Mouse (Mus musculus) layer of hippocampus, adult 8-10 months (tissue): ENCODE results near the gene Vrk3. TPM values are rescaled to one million over a fixed set of nuclear protein-coding genes. Genes with fewer than 3 reads are reported as not detected.
A peak's percentile ranks its signal among the peaks of the same experiment; 100 is the strongest.
"Not testable (repeated sequence)": the region's sequence is repeated elsewhere in the genome, so short reads cannot be mapped to it uniquely, and the experiment has no call there.

Experiments
- DNase-seq, 2 experiments: peaks; one replicate each; pipeline ENCODE4 v3.0.0; 2022; ENCODE audit warnings: low spot score in 2 of 2
- total RNA-seq, 4 experiments: library from RNA; stranded (reverse); gene quantifications; 2 replicates each; pipeline ENCODE4 v1.2.4; 2022

The Vrk3 gene
- 10 to 100 TPM; 27.7 to 34.6 (median 33.7) TPM for total RNA-seq

GRCm38 (mm10) chr7:44748101-44749044 lies at the start of gene Vrk3:
Gene Vrk3, plus strand, starts transcription at chr7:44748413.
- DNase-seq, result peak; percentile 95 to 97

- peak in 1 of 2 experiments; percentile 49 for DNase-seq
These were observed 46.3 kb upstream of the Vrk3 start for GRCm38 (mm10) chr7:44701921-44702320.

- DNase-seq, result no peak
These were observed 45.2 kb upstream of the Vrk3 start for GRCm38 (mm10) chr7:44702985-44703384.

GRCm38 (mm10) chr7:44704363-44704762 lies 43.9 kb upstream of the Vrk3 start:
- peak in 1 of 2 experiments; percentile 48 for DNase-seq

- no peak for DNase-seq
These were observed 43.1 kb upstream of the Vrk3 start for GRCm38 (mm10) chr7:44705086-44705485.

GRCm38 (mm10) chr7:44706322-44706721 lies 41.9 kb upstream of the Vrk3 start:
- DNase-seq, result no peak

GRCm38 (mm10) chr7:44707169-44707675 lies 41.0 kb upstream of the Vrk3 start:
- no peak for DNase-seq

GRCm38 (mm10) chr7:44708093-44708492 lies 40.1 kb upstream of the Vrk3 start:
- not testable (repeated sequence) for DNase-seq

GRCm38 (mm10) chr7:44708574-44708973 lies 39.6 kb upstream of the Vrk3 start, which contains the start of gene Izumo2:
Gene Izumo2, plus strand, starts transcription at chr7:44708742.
- no peak for DNase-seq

GRCm38 (mm10) chr7:44709881-44710280 lies 38.3 kb upstream of the Vrk3 start:
- no peak for DNase-seq

GRCm38 (mm10) chr7:44722058-44722457 lies 26.2 kb upstream of the Vrk3 start:
- DNase-seq, result no peak

GRCm38 (mm10) chr7:44724316-44724715 lies 23.9 kb upstream of the Vrk3 start:
- DNase-seq, result no peak

GRCm38 (mm10) chr7:44726343-44726742 lies 21.9 kb upstream of the Vrk3 start:
- DNase-seq, result no peak

- no peak for DNase-seq
These were observed 21.1 kb upstream of the Vrk3 start for GRCm38 (mm10) chr7:44727151-44727550.

- DNase-seq, result no peak
These were observed 19.9 kb upstream of the Vrk3 start for GRCm38 (mm10) chr7:44728082-44728975.

- no peak for DNase-seq
These were observed 14.5 kb upstream of the Vrk3 start for GRCm38 (mm10) chr7:44733723-44734122.

GRCm38 (mm10) chr7:44741361-44741760 lies 6.9 kb upstream of the Vrk3 start:
- DNase-seq, result no peak

GRCm38 (mm10) chr7:44744270-44744669 lies 3.9 kb upstream of the Vrk3 start:
- DNase-seq, result no peak

GRCm38 (mm10) chr7:44745076-44745475 lies 3.1 kb upstream of the Vrk3 start:
- DNase-seq, result peak; percentile 35 to 46

GRCm38 (mm10) chr7:44747115-44747514 lies 1.1 kb upstream of the Vrk3 start:
- no peak for DNase-seq

- DNase-seq, result not testable (repeated sequence)
These were observed 2.7 kb downstream of the Vrk3 start, which contains the start of gene Zfp473 for GRCm38 (mm10) chr7:44750950-44751349. Gene Zfp473, minus strand, starts transcription at chr7:44751050.

GRCm38 (mm10) chr7:44757164-44757563 lies 9.0 kb downstream of the Vrk3 start:
- DNase-seq, result no peak
